Mouse (Mus musculus) spleen, postnatal 14 days (tissue): ENCODE results near the gene Dtx1.

Experiments
- DNase-seq, 2 experiments: peaks; one replicate each; pipeline ENCODE4 v3.0.0; 2021 to 2022; ENCODE audit warnings: low spot score in 2 of 2

Gene Dtx1

DNA sequence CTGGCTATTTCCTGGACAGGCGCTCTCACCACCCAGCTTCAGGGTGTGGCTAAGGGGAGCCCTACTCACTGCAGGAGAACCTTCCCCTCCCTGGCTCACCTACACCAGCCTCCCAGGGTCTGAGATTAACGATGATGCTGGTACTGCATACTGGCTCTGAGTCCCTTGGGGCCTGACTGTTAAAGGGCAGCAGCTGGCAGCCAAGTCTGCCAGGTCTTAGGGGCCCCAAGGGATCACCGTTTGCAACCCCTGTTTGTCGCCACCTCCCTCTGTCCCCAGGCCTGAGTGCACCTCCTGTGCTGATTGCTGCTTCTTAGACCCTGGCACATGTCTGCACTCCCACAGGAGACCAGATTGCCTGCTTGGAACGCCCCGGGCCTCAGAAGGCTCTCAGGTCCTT is 7.3 kb downstream of the Dtx1 start:
- DNase-seq: peak in 1 of 2 experiments; percentile 32

DNA sequence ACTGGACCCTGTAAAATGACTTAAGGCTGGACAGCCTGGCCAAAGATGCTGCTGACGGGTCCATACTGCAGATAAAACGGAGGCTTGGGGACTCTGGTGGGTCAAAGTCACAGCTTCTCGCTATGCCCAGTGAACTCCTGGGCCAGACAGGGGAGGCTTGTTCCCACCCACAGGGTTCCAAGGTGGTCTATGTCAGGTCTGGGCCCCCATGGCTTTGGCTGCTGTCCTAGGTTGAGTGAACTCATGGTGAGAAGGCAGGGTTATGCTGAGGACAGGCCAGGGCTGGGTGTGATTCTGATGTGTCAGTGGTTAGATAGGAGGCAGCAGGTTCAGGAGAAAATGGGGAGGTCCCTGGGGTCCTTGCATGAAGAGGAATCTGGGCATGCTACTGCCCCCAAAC is 8.1 kb downstream of the Dtx1 start:
- DNase-seq: no peak

DNA sequence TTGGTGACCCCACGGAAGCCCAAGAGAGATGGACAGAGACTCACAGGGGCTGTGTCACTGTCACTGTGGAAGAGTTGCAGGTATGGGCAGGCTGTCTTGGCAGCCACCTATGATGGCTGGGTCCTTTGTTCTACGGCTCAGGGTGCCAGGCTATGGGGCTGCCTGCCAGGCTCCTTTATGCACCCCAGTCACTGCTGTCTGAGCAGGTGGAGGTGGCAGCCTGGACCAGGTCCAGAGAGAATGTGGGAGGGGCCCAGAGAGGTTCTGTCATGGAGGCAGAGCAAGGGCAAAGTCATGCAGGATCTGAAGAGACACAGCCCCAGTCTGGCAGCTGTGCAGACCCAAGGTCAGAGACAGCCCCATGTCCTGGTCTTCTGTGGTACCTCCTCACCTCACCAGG is 8.8 kb downstream of the Dtx1 start:
- DNase-seq: no peak

DNA sequence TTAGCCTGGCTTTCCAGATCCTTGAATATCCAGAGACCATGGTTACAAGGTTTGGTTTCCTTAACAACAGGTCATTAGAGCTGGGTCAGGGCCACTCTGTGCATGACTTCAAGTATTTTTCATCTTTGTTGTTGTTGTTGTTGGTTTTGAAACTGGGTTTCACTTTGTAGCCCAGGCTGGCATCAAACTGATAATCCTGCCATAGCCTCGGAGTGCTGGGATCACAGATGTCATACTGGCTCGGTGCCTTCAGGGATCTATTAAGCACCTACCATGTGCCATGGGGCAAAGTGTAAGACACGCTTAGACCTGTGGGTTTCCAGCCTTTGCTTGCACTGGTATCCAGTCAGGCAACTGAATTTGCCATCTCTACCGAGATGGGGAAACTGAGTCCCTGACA is 9.3 kb downstream of the Dtx1 start:
- no peak for DNase-seq

DNA sequence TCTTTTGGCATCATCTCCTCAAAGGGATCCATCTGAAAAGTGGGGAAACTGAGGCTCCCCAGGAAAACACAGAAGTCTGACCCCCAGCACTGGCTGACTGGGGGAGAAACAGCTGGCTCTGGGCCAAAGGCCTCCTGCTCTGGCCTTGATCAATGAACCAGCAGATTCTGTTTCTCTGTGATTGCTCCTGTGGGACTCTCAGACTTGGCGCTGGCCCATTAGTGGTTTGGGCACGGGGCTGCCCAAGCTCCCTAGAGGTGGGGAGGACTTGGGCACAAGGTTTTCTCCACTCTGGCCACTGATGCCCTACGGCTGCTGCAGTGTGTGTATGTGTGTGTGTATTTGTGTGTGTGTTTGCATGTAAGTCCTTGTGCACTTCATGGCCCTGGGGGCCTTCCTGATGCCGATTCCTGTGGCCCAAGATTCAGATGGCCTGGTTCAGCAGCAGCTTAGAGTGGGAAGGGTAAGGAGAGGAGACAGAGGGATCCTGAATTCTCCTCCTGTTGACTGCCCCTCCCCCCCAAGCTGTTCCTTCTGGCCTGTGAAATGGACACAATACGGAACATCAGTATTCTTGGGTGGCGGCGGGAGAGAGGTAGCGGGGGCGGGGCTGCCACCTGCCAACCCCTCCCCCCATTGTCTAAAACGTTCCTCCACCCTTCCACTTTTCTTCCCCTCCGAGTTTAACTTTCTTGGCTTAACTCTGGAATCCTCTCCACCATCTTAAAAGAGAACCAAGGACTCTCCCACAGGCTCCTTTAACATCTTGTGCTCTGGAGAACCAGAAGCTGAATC is 10.5 kb downstream of the Dtx1 start:
- DNase-seq: no peak

DNA sequence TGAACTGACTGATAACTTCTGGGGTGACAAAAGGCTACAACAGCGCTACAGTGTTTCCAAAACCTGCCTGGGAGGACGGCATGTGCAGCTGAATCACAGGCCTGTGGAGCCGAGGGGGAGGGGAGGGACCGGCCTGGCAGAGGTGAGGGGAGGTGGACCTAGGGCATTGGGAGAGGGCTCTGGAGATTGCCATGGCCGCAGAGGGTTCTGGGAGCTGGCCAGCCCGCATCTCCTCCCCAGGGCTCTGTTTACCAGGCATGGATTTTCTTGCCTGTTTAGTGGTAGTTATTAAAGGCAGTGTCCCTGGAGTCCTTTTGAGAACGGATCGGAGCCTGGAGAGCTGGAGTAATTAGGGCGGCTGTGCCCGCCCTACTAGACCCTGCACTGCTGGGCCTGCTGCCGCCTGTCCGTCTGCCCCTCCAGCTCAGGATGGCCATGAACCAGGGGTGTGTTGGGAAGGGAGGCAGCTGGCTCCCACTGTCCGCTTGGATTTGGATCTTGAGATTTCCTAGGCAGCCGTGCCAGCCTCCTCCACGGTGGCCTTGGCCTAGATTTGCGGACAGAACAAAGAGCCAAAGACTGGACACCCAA is 12.8 kb downstream of the Dtx1 start:
- DNase-seq: no peak

DNA sequence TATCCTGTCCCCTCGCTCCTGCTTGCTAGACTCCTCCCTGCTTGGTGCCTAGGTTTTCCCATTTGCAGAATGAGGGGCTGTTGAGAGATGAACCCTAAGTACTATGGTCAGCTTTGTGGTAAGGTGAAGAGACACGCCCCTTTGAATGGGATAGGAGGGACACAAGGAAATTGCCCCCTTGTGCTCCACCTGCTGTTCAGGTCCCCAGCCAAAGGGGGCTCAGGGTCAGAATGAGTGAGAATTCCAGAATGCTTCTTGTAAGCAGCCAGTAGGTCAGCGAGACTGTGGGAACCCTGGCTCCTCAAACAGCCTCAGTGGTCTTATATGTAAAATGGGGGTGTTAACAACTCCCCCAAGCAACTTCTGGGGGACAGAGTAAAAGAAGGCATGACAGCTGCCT is 13.5 kb downstream of the Dtx1 start:
- DNase-seq: no peak

DNA sequence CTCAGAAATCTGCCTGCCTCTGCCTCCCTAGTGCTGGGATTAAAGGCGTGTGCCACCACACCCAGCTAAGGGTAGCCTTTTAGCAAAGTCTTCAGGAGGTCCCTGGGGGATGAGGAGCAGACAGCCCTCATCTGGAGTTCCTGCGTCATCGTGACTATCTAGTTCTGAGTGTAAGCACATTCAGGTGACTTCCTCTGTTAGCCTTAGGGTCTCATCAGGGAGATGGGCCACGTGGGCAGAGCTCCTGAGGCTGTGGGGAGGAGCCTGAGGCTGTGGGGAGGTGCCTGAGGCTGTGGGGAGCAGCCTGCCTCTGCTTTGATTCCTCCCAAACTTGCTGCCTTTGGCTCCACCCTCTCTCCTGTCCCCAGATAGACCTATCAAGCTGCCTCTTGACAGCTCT is 14.9 kb downstream of the Dtx1 start:
- no peak for DNase-seq

DNA sequence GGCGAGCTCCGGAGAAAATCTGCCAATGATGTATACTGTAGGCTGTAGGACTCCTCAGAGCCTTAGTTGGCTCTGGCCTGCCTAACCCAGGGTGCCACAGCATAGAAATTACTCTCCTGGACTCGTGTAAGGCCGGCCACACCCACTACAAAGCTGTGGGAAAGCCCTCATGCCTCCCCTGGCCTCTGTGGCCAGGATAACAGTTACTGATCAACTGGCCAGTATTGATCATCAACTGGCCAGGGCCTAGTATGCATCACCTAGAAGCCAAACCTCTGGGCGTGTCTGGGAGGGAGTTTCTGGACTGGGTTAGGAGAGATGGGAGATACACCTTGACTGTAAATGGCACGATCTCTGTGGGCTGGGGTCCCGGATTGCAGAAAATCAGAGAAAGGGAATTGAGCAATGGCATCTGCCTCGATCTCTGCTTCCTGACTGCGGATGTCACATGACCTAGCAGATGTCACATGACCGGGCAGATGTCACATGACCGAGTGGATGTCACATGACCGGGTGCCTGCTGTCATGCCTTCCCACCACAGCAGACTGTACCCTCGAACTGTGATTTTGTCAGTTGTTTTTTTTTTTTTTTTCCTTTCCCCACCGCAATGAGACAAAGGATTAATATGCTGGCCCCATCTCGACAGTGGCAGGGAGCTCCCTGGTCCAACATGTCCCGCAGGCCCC is 15.5 kb downstream of the Dtx1 start:
- no peak for DNase-seq

DNA sequence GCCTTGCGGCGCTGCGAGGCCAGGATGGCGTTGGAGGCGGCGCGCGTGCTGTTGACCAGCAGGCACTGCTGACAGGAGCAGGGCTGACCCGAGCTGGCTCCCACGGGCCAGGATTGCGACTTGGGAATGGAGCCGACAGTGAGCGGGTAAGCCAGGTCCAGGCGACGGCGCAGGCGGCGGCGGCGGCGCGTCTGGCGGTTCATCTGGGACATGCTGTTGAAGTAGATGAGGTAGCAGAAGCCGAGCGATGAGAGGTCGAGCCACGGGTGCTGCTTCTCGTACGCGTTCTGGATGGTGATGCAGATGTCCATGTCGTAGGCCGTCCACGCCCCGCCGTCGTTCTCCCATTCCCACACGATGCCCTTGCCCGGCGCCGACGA is 17.0 kb downstream of the Dtx1 start:
- DNase-seq: no peak

DNA sequence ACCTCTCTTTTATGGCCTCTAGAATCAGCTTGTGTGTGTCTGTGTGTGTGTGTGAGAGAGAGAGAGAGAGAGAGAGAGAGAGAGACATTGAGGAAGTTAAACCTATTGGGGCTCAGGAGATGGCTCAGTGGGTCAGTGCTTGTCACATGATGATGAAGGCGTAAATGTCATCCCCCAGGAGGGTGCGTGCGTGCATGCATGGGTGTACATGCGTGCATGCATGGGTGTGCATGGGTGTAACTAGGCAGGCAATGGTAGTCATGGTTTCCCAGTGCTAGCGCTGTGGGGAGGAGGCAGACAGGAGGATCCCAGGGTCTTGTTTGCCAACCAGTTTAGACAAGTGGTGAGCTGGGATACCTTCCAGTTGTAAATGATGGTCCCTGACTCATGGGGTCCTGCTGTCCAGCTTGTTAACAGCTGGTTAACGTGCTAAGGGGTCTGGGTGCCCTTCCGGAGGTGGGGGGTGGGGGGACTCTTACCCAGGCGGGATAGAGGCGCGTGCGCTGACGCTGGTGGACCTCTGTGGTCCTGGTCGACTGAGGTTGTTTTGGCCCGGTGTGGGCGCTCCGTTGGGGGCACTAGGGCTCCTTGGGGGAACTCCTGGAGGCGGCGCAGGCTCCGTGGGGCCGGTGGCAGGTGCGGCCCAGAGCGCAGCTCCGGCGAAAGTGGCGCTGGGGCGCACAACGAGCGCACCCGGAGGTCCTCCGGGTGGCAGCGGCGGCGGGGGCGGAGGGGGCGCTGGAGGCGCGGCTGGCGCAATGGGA is 17.6 kb downstream of the Dtx1 start:
- DNase-seq: no peak

DNA sequence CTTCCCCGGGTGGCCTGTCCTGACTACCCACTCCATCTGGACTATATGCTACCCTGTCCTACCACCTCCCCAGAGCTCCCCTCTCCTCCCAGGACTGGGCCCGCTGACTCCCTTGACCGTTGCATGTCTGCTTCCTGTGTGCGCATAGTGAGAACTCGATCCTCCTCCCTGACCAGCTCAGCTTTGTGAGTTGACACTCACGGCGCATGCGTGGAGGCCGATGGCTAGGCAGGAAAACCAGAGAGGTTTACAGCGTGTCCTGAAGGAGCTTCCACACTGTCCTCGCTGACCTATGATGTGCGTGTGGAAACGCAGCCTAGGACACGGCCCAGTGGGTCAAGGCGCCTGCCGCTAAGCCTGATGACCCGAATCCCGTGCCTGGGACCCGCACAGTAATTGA is 19.7 kb downstream of the Dtx1 start:
- DNase-seq: no peak

DNA sequence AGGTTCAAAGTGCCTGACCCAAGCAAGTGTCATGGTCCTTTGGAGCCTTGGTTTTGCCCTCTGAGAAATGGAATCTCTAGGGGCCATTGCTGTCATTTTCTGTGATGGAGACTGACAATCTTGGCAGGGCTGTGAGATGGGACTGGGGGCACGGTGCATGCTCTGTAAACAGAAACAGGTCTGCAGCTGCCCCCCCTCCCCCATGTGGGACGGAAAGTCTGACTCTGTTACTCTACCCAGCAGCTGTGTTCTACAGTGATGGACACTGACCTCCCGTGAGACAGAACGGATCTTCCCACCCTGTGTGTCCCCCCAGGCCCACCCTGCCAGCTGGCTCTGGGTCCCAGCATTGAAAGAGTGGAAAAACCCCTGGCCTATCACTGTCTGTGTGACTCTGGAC is 21.3 kb downstream of the Dtx1 start:
- no peak for DNase-seq

DNA sequence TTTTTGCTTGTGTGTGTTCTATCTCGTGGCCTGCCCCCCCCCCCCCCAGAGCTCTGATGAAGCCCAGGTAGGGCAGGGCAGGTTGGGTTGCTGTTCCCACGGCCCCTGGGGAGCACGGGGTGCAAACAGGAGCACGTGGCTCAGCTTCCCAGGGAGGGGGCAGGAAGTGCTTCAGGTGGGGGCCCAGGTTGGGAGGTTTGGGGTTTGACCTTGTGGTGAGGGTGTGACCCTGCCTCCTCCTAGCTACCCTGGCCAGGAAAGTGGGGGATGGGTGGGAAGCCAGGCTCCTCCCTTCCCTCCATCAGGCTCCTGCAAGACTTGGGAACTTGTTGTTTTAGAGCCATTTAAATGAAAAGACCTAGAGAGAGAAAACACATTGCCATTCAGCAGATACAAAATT is 23.3 kb downstream of the Dtx1 start:
- DNase-seq: peak in 1 of 2 experiments; percentile 41

DNA sequence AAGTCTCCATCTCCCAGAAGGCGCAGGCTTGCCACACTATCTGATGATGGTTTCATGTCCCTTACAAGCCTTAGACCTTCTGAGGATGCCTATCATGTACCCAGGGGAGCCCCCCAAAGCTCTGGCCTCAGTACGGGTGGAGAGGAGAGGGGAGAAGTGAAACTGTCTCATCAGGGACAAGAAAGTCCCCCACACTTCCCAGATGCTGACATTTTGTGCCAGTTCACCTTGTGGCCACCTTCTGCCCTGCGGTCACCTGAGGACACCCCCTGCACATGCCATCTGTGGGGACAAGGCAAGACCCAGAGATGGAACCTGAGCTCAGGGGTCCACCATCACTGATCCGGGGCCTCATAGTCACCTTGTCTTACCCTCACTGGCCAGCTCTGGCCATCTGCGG is 23.8 kb downstream of the Dtx1 start:
- no peak for DNase-seq

DNA sequence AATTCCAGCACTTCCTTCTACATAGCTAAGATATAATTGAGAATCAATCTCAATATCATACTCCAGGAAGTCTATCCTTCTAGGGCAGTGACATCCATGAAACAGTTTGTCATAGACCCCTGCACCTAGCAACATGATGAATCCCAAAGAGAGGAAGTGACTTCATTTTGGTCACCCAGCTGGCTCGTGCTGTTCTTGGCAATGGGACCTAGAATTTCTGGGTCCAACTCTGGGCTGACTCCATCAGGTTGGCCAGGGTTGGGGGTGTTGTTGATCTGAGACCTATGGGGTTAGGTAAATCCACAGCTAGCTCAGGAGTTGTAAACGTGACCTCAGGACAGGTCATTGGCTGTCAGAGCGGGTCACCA is 24.3 kb downstream of the Dtx1 start:
- DNase-seq: no peak

DNA sequence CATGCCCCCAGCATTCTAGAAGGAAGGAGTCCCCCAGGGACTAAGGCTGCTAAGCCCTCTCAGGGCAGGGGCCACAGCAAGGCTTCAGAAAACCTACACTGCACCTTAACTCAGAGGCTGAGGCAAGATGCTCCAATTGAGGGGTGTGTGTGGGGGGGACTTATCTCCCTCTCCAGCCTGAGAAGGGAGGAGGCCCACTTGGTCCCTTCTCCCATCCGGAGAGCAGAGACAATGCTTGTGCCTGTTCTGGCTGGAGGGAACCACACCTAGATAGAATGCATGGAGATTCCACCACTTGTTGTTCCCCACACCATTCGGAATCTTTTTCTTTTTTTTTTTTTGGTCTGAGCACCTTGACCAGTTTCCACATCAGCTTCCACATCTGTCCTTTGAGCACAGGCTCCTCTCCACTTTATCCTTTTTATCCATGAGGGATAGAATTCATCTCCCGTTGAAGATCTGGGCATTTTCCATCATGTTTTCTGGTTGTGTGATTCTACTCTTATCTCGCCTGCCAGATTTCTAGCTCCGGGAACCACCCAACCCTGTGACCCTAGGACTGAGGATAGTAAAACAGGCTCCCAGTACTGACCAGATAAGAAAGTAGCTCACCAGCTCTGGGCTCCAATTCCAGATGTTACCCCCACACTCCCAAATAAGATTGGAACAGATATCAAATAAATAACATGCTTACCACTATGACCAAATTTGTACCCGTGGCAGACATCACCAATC is 24.8 kb downstream of the Dtx1 start:
- no peak for DNase-seq

DNA sequence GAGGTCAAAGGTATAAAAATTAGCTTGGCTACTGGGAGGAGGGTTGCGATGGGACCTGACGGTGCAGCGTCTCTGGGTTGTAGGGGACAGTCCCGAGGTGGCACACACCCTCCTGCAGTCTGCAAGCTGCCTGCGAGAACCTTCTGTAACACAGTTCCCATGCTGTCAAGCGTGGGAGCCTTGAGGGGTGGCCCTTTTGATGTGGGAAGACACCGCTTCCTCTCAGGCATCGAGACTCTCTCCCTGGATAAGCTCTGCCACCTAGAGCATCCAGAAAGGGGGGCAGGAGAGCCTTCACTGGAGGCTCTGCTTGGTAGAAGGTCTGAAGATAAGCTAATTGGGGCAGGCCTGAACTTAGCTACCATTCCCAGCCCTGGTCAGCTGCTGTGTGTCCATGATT is 26.0 kb downstream of the Dtx1 start:
- peak; percentile 22 to 27 for DNase-seq

DNA sequence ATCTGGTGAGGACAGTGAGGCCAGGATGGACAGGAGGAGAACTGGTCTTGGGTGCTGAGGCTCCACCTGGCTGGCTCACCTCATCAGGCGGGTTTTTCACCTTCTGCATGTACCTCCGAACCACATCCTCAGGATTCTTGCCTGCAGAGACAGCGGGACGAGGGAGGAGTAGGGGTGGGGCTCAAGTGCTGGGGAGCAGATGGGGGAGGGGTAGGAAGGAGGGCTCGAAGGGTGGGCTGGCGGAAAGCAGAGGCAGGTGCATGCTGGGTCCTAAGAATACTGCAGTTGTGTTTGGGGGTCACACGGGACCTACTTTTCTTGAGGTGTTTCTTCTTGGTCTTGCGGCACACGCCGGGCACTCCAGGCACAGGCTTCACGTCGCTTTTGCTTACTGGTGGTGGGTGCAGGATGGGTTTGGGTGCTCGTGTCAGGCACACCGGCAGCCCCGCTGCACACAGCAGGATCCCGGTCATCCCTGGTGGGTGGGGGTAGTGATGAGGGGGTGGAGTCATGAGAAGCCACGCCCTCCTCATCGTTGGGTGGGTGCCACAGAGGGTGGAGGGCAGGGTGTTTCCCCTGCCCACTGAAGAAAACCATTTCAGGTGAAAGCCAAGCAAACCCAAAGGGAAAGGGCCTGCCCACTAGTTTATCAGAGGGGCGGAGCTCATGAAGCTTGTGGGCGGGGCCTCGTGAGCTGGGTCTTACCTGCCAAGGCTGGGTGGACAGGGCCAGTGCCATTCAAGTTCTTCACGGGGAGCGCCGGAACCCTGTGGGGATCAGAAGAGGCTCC is 28.6 kb downstream of the Dtx1 start:
- no peak for DNase-seq

DNA sequence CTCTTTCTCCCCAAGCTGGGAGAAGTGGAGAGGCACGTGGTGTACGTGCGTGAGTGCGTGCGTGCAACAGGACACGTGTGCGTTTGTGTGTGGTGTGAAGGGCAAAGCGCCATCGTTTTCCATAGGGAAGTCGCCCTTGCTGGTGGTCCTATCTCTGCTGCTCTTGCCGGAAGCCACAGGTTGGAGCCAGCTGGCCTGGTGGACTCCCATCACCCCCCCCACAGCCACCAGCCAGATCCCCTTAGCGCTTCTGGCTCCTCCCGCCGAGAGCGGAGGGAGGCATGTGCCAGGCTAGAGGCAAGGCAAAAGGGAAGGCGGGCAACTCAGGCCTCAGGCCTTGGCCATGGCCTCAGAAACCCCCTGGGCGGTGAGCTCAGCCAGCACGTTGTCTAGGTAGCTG is 30.8 kb downstream of the Dtx1 start:
- DNase-seq: no peak
